Mouse (Mus musculus) hindbrain, embryonic 11.5 days (tissue): ENCODE measurements at regions not wholly inside any gene's neighbourhood (a gene's known extent, or its start where the extent isn't known, plus 50 kb on each side); places are given as distances from the start of the nearest gene placed in this dataset.

Experiments used
- ATAC-seq: fragments of 200-750 bp; cut with Nextera tagmentation; 2 replicates; pipeline ENCODE4 v1.8.0; 2017; ENCODE audit warnings: mild to moderate bottlenecking, moderate TSS enrichment, moderate library complexity; ENCODE audit not compliant: low FRiP score
- DNase-seq: peaks from one replicate; pipeline ENCODE4 v3.0.0-alpha.2; 2015; ENCODE audit warnings: low spot score
- H3K27ac ChIP-seq: fragments of 300-500 bp; sonication (generic); 2 replicates; pipeline ENCODE4 v1.5.1; 2014; ENCODE audit warnings: mild to moderate bottlenecking, low read depth, low read length
- H3K27me3 ChIP-seq: fragments of 300-500 bp; sonication (generic); 2 replicates; pipeline ENCODE4 v1.6.1; 2014; ENCODE audit warnings: mild to moderate bottlenecking, low read length, moderate library complexity, mixed read lengths; ENCODE audit not compliant: control insufficient read depth, insufficient read depth
- H3K36me3 ChIP-seq: fragments of 300-500 bp; sonication (generic); 2 replicates; pipeline ENCODE4 v1.6.1; 2014; ENCODE audit warnings: mild to moderate bottlenecking, low read length, moderate library complexity, mixed read lengths; ENCODE audit not compliant: control insufficient read depth, insufficient read depth
- H3K4me1 ChIP-seq: fragments of 300-500 bp; sonication (generic); replicated peaks from 2 replicates; pipeline ENCODE4 v1.6.1; 2014; ENCODE audit warnings: low read length, mixed read lengths; ENCODE audit not compliant: control insufficient read depth, insufficient read depth
- H3K4me2 ChIP-seq: fragments of 300-500 bp; sonication (generic); replicated peaks from 2 replicates; pipeline ENCODE4 v1.6.1; 2014; ENCODE audit warnings: mild to moderate bottlenecking, low read depth, low read length
- H3K4me3 ChIP-seq: fragments of 300-500 bp; sonication (generic); 2 replicates; pipeline ENCODE4 v1.5.1; 2014; ENCODE audit warnings: low read depth, low read length
- H3K9ac ChIP-seq: fragments of 300-500 bp; sonication (generic); 2 replicates; pipeline ENCODE4 v1.6.1; 2014; ENCODE audit warnings: low read depth, low read length
- H3K9me3 ChIP-seq: fragments of 300-500 bp; sonication (generic); 2 replicates; pipeline ENCODE4 v1.6.1; 2016; ENCODE audit warnings: low read length; ENCODE audit not compliant: control insufficient read depth
- WGBS: fragments of 180-500 bp; shearing (Covaris S2); extraction: QIAGEN DNeasy Blood & Tissue Kit; methylation state at CpG from one replicate; pipeline ENCODE4 v1.1.7; 2014; 5-methylcytosine and 5-hydroxymethylcytosine counted together

DNA sequence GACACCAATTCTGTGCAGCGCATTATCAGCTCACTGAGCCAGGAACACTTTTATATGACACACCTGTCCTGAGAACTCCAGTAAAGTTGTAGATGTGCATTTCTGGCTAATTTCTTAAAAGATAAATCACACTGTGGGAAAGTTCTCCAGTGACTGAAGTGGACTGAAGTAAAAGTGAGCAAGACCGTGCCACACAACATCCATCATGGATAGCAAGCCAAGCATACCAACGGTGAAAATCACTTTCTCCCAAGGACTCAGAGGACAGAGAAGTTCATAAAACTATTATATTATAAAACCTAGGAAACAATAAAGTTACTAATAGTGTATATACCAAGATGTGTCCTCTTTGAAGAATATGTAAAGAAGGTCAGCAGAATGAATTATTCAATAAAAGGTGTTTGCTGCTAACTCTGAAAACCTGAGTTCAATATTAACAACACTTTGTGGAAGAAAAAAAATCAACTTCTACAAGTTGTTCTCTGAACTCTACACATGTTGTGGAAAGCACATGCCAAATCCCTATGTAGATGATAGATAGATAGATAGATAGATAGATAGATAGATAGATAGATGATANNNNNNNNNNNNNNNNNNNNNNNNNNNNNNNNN, 298.2 kb upstream of the Igbp1b start:
- Histone ChIP-seq H3K4me3 (no peak overlapping the region), H3K27ac (no peak overlapping the region), H3K9me3 (no peaks in the 10 kb centered on the region), H3K36me3 (no peaks in the 10 kb centered on the region), H3K4me2 (no peak overlapping the region), H3K4me1 (no peaks in the 10 kb centered on the region), H3K27me3 (no peaks in the 10 kb centered on the region), H3K9ac (no peak overlapping the region)
- no peak for DNase-seq
- WGBS, result 96% methylated on average over 3 of the region's 3 CpGs
- ATAC-seq, result no peak

DNA sequence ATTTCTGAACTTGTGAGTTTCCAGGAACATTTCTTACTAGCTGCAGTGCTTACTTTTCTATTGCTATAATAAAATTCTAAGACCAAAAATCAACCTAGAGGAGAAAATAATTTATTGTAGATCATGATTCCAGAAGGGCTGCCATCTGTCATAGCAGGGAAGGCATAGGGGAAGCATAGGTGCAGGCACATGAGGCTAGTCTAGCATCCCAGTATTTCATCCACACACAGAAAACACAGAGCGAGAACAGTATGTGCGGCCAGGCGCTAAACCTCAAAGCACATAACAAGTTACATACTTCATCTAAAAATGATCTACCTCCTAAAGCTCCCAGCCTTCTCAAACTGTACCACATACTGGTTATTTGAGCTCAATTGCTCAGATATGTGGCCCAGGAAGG, 292.5 kb upstream of the Igbp1b start:
- no peak overlapping the region for H3K27ac ChIP-seq
- no peak overlapping the region for H3K4me2 ChIP-seq
- H3K36me3 ChIP-seq, result no peaks in the 10 kb centered on the region
- H3K9me3 ChIP-seq, result no peaks in the 10 kb centered on the region
- no peaks in the 10 kb centered on the region for H3K27me3 ChIP-seq
- H3K4me1 ChIP-seq, result no peaks in the 10 kb centered on the region
- H3K4me3 ChIP-seq, result no peak overlapping the region
- WGBS, result 98% methylated on average over 3 of the region's 3 CpGs
- DNase-seq, result no peak
- no peak for ATAC-seq
- no peak overlapping the region for H3K9ac ChIP-seq

DNA sequence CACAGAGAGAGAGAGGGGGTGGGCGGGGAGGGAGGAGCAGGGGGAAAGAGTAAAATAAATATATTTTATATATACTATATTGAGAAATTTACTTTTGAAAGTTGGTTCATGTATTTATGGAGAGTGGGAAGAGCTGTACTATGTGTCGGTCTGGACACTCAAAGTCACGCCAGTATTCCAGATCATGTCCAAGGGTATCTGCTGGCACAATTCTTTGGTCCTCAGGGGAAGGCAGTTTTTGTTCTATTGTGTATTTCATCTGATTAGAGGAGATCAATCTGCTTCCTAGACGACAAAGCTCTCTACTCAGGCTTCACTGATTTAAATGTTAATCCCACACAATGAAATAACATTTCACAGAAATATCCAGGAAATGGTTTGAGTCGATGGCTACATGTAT, 288.3 kb upstream of the Igbp1b start:
- no peak overlapping the region for H3K4me2 ChIP-seq
- no peak for DNase-seq
- H3K36me3 ChIP-seq, result no peaks in the 10 kb centered on the region
- no peak overlapping the region for H3K4me3 ChIP-seq
- WGBS, result 76% methylated on average over 5 of the region's 5 CpGs
- no peaks in the 10 kb centered on the region for H3K9me3 ChIP-seq
- no peaks in the 10 kb centered on the region for H3K27me3 ChIP-seq
- no peak overlapping the region for H3K27ac ChIP-seq
- no peak for ATAC-seq
- no peaks in the 10 kb centered on the region for H3K4me1 ChIP-seq
- no peak overlapping the region for H3K9ac ChIP-seq

DNA sequence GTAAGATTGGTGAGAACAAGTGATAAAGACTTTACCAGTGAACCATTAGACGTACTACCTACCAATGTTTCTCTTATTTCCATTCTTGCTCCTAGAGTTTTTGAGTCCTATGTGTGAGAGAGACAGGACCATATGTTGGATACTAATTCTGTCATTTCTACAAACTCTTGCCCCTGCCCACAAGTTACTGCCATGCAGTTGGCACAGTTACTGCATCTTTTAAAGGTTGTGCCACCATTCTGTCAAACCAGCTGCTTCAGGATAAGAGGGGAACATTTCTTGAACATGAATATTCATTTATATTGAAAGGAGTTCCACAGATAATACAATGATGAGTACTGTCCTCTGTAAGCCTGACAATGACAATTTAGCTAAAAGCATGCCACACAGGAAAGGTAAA, 287.1 kb upstream of the Igbp1b start:
- Histone ChIP-seq H3K4me3 (no peak overlapping the region), H3K9ac (no peak overlapping the region), H3K27ac (no peak overlapping the region), H3K36me3 (no peaks in the 10 kb centered on the region), H3K9me3 (no peaks in the 10 kb centered on the region), H3K4me2 (no peak overlapping the region), H3K4me1 (no peaks in the 10 kb centered on the region), H3K27me3 (no peaks in the 10 kb centered on the region)
- WGBS, result 85% methylated on average over 1 of the region's 1 CpGs
- no peak for ATAC-seq
- no peak for DNase-seq

DNA sequence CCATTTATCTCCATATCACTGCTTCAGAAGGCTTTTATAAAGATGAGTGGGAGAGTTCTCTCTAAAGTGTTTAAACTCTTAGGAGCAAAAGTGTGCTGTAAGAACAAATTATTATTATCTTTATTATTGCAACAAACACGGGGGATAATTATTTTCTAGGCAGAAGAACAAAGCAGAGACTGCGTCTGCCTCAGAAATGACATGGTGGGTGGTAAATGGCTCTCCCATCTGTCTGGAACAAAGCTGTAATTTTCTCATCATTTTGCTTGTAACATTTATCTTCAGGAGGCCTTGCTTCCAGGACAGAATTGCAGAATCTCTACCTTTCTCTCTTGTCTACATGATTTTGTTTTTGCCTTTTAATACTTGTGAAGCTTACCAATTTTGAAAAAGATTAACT, 261.8 kb upstream of the Igbp1b start:
- no peaks in the 10 kb centered on the region for H3K9me3 ChIP-seq
- no peak for ATAC-seq
- no peak for DNase-seq

DNA sequence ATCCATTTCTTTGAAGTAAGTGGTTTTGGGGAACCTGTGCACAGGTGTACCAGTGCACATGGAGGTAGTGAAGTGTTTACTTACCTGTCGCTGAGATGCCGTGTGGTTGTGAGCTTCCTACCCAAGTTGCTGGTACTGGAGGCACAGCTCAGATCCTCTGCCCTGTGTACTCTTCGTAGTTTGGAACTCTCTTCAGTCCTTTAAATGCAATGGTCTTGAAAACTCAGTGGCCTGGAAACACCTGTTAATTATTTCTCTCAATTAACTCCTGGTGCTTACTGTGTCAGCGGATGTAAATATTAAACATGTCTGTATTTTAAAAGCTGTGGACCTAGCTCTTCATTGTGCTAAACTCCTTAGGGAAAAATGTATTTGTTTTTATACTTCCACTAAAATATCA, 261.2 kb upstream of the Igbp1b start:
- Histone ChIP-seq H3K4me3 (no peak overlapping the region), H3K9me3 (no peaks in the 10 kb centered on the region), H3K4me2 (no peak overlapping the region), H3K9ac (no peak overlapping the region), H3K4me1 (no peaks in the 10 kb centered on the region), H3K36me3 (no peaks in the 10 kb centered on the region), H3K27me3 (no peaks in the 10 kb centered on the region), H3K27ac (no peak overlapping the region)
- no peak for ATAC-seq
- WGBS, result 92% methylated on average over 4 of the region's 4 CpGs
- no peak for DNase-seq

More for the DNA sequence above, 261.8 kb upstream of the Igbp1b start:
- WGBS, result 61% methylated on average over 2 of the region's 2 CpGs
- Histone ChIP-seq H3K36me3 (no peaks in the 10 kb centered on the region), H3K4me2 (no peak overlapping the region), H3K4me3 (no peak overlapping the region), H3K27me3 (no peaks in the 10 kb centered on the region), H3K9ac (no peak overlapping the region), H3K4me1 (no peaks in the 10 kb centered on the region), H3K27ac (no peak overlapping the region)

DNA sequence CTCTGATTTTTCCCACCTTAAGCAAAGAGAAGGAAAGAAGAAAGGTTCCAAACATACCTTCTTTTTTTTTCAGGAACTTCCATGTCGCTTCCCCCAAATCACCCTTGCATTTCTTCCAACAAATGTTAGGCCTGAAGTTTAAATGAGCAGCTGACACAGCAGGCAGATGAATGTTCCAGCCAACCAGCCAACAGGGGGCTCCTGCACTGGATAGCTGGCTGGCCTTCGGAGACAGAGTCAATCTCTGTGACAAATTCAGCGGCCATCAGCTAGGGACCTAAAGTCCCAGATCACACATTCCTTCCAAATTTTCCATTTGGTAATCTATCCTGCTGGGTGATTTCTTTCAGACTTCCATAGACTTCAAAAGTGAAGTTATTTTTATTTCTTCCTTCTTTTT, 256.6 kb upstream of the Igbp1b start:
- no peaks in the 10 kb centered on the region for H3K36me3 ChIP-seq
- WGBS, result 71% methylated on average over 3 of the region's 3 CpGs
- H3K27ac ChIP-seq, result no peak overlapping the region
- no peaks in the 10 kb centered on the region for H3K9me3 ChIP-seq
- no peak overlapping the region for H3K9ac ChIP-seq
- H3K27me3 ChIP-seq, result no peaks in the 10 kb centered on the region
- DNase-seq, result no peak
- ATAC-seq, result no peak
- no peak overlapping the region for H3K4me2 ChIP-seq
- no peak overlapping the region for H3K4me3 ChIP-seq
- no peaks in the 10 kb centered on the region for H3K4me1 ChIP-seq

DNA sequence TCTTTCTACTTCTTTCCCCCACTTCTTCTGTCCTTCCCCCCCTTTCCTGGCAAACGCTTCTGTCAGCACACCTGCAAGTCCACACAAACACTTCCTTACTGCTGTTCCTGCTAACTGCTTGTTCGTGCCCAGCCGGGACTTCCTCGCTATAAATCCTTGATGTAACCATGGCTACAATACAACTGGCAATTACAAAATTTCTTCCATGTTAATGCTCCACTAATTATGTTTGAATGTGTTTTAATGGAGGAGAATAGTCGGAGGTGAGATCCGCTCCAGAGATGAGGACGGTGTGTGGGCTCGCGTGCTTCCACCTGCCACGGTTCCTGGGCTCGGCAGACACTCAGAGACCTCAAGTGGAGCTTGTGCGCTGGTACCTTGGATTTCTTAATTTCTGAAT, 215.3 kb upstream of the Igbp1b start:
- no peak overlapping the region for H3K27ac ChIP-seq
- H3K27me3 ChIP-seq, result no peaks in the 10 kb centered on the region
- no peak overlapping the region for H3K9ac ChIP-seq
- no peak for ATAC-seq
- no peaks in the 10 kb centered on the region for H3K4me1 ChIP-seq
- H3K36me3 ChIP-seq, result no peaks in the 10 kb centered on the region
- H3K9me3 ChIP-seq, result no peaks in the 10 kb centered on the region
- H3K4me3 ChIP-seq, result no peak overlapping the region
- DNase-seq, result no peak
- no peak overlapping the region for H3K4me2 ChIP-seq
- 91% methylated on average over 12 of the region's 12 CpGs for WGBS

DNA sequence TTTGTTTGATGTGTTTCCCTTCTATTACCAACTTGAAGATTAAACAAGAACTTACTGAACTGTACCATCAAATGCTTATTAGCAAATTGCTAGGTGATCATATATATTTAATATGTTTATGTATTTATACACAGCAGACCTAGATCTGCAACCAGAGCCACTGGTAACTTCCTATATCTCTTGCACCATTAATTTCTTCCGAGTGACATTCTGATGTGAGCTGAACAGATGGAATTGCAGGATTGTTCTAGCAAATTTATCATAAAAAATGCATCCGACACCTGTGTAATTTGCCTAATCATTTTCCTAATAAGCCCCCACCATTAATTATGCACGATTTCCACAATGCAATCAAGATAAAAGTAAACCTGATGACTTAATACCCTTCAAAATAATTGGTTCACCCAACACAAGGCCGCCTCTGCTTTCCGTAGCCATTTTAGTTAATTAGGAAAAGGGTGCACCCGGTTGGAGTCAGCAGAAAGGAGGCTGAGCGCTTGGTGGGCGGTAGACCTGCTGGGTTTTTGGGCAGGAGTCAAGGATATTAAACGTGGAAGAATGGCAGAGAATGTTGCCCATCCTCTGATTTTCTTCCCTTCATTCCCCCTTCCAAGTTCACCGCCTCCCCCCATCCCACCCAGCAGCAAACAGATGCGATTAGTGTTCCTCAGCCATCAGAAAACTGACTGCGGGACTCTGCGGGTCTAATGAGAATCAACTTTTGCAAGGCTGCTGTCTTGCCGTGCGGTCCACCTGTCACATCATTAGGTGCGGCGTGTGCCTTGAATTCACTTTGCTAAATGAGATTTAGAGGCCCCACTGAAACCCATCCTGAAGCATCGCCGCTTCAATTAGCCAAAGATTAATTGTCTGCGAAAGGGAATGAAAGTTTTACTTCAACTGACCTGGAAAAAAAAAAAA, 214.4 kb upstream of the Igbp1b start:
- H3K4me3 ChIP-seq, result no peak overlapping the region
- no peaks in the 10 kb centered on the region for H3K9me3 ChIP-seq
- H3K36me3 ChIP-seq, result no peaks in the 10 kb centered on the region
- H3K9ac ChIP-seq, result no peak overlapping the region
- no peak for ATAC-seq
- no peak overlapping the region for H3K4me2 ChIP-seq
- no peak for DNase-seq
- H3K27ac ChIP-seq, result no peak overlapping the region
- no peaks in the 10 kb centered on the region for H3K4me1 ChIP-seq
- 82% methylated on average over 20 of the region's 20 CpGs for WGBS
- H3K27me3 ChIP-seq, result no peaks in the 10 kb centered on the region
